Mouse (Mus musculus) left cerebral cortex, adult 18-20 months (tissue): Measurements from ENCODE around the gene Rangrf. TPM values are rescaled to one million over a fixed set of nuclear protein-coding genes. Genes with fewer than 3 reads are reported as not detected.
"Not testable (repeated sequence)": the region's sequence is repeated elsewhere in the genome, so short reads cannot be mapped to it uniquely, and the experiment has no call there.

Experiments
- DNase-seq, 2 experiments: peaks; one replicate each; pipeline ENCODE4 v3.0.0; 2021 to 2022; ENCODE audit warnings: low spot score in 2 of 2, mixed read lengths in 1 of 2
- microRNA-seq, 2 experiments: library from miRNA; unstranded; fragments of <30 nt; microRNA quantifications; one replicate each; pipeline ENCODE4 v1.2.0; 2021
- total RNA-seq, 2 experiments: library from RNA; stranded (reverse); gene quantifications; 2 replicates each; pipeline ENCODE4 v1.2.3; 2021

The Rangrf gene
- total RNA-seq, 2 experiments from 2014 or later: 17.8 to 18.2 TPM

- DNase-seq: peak; percentile 60 to 71
Measured at GRCm38 (mm10) chr11:68946806-68947440, 28.1 kb downstream of the Rangrf start.

- DNase-seq: no peak
Measured at GRCm38 (mm10) chr11:68946001-68946400, 29.0 kb downstream of the Rangrf start.

GRCm38 (mm10) chr11:68945245-68945644 is 29.7 kb downstream of the Rangrf start:
- no peak for DNase-seq

- DNase-seq: no peak
Measured at GRCm38 (mm10) chr11:68942731-68943130, 32.3 kb downstream of the Rangrf start.

GRCm38 (mm10) chr11:68940516-68940915 is 34.5 kb downstream of the Rangrf start:
- DNase-seq: no peak

GRCm38 (mm10) chr11:68939451-68940304 is 35.3 kb downstream of the Rangrf start:
- peak; percentile 71 to 81 for DNase-seq

GRCm38 (mm10) chr11:68936951-68937350 is 38.0 kb downstream of the Rangrf start:
- DNase-seq: not testable (repeated sequence)

- DNase-seq: no peak
Measured at GRCm38 (mm10) chr11:68933885-68934507, 41.0 kb downstream of the Rangrf start.

GRCm38 (mm10) chr11:68929947-68930346 is 45.0 kb downstream of the Rangrf start:
- DNase-seq: no peak

GRCm38 (mm10) chr11:68926981-68927380 is 48.0 kb downstream of the Rangrf start, which contains the start of gene Odf4:
TSS of gene Odf4 (minus strand) at chr11:68927081.
- no peak for DNase-seq

- no peak for DNase-seq
Measured at GRCm38 (mm10) chr11:68924749-68925148, 50.2 kb downstream of the Rangrf start.

GRCm38 (mm10) chr11:68923191-68923590 is 51.8 kb downstream of the Rangrf start:
- DNase-seq: no peak

Small RNAs within 50 kb of the gene (microRNA-seq; reads per million reads assigned to microRNA genes)
- 1.5 reads per million in 2 experiments for gene Mir3062

Other genes with a start within 250 kb of the Rangrf start
- 100 to 1,000 TPM; 110 to 127 TPM for gene Ndel1, start 103.3 kb downstream of the Rangrf start, total RNA-seq
- not detected for gene Rnf222, start 86.6 kb downstream of the Rangrf start, total RNA-seq
- 100 to 1,000 TPM; 894 to 903 TPM for gene Rpl26, start 73.6 kb downstream of the Rangrf start, total RNA-seq
- not detected for gene Odf4, start 48.1 kb downstream of the Rangrf start, total RNA-seq
- 10 to 100 TPM; 20.4 to 24.0 TPM for gene Arhgef15, start 17.7 kb downstream of the Rangrf start, total RNA-seq
- 1 to 10 TPM; 5.6 to 6.7 TPM for gene Slc25a35, start 7.1 kb downstream of the Rangrf start, total RNA-seq
- 10 to 100 TPM; 26.1 to 26.2 TPM for gene Pfas, start 33.3 kb upstream of the Rangrf start, total RNA-seq
- gene Ctc1, start 40.7 kb upstream of the Rangrf start, total RNA-seq: 10 to 100 TPM; 37.8 to 46.0 TPM
- gene Aurkb, start 70.5 kb upstream of the Rangrf start, total RNA-seq: under 1 TPM in 1 of 2 experiments, not detected in 1; 0.30 TPM
- 10 to 100 TPM; 35.2 to 38.0 TPM for gene Borcs6, start 84.5 kb upstream of the Rangrf start, total RNA-seq
- gene Tmem107, start 95.6 kb upstream of the Rangrf start, total RNA-seq: 10 to 100 TPM; 23.6 to 26.8 TPM
- gene Vamp2, start 113.3 kb upstream of the Rangrf start, total RNA-seq: 1,000 to 10,000 TPM; 1,053 to 1,091 TPM
- 100 to 1,000 TPM; 129 to 133 TPM for gene Per1, start 120.0 kb upstream of the Rangrf start, total RNA-seq
- gene Hes7, start 145.2 kb upstream of the Rangrf start, total RNA-seq: under 1 TPM; 0.42 to 0.79 TPM
- under 1 TPM; 0.53 to 0.98 TPM for gene 9130213A22Rik, start 147.4 kb upstream of the Rangrf start, total RNA-seq
- 1 to 10 TPM; 4.4 to 6.8 TPM for gene Aloxe3, start 150.7 kb upstream of the Rangrf start, total RNA-seq
- 10 to 100 TPM in 1 of 2 experiments, 1 to 10 TPM in 1; 9.8 to 13.7 TPM for gene Alox12b, start 181.8 kb upstream of the Rangrf start, total RNA-seq
- gene Alox8, start 222.7 kb upstream of the Rangrf start, total RNA-seq: 10 to 100 TPM; 10.2 to 11.7 TPM